Mouse (Mus musculus): Measurements from ENCODE around the gene Tmem259. TPM values are rescaled to one million over a fixed set of nuclear protein-coding genes. Genes with fewer than 3 reads are reported as not detected.

Tmem259 gene
- polyA plus RNA-seq, 1 experiment from 2014 or later, result 23.4 TPM

DNA sequence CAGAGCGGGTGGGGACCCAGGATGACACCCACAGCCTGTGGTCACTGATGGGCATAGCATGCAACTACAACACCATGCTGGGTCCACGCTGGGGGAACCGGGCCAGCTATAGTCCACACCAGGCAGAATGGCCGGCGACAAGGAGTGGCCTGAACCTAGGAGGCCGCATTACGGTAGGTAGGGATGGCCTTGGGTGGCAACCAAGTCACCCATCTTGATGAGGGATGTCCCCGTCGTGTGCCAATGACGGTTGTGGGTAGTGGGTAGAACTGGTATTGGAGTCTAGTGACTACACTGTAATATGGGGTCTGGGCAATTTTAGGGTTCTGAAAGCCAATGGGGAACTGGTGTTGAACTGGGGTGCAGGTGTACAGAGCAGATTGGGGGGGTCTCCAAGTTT, 32.8 kb upstream of the Tmem259 start:
- peaks cover 32% of the 10 kb centered on the region for H3K27me3 ChIP-seq (ENCODE audit: insufficient read depth, low read length)
- H3K4me1 ChIP-seq (ENCODE audit: insufficient read depth), result no peaks in the 10 kb centered on the region; the same call in none of the 2 replicates
- no peak for DNase-seq
- WGBS, result 92% methylated on average over 10 of the region's 10 CpGs
- ATAC-seq (ENCODE audit: insufficient read depth), result no peak
- H3K4me2 ChIP-seq, result peak overlapping the region; percentile 21; the same call in 1 of the 2 replicates
- no peaks in the 10 kb centered on the region for H3K9me3 ChIP-seq (ENCODE audit: low read depth, low read length)
- H3K9ac ChIP-seq, result no peak overlapping the region
- H3K4me3 ChIP-seq (ENCODE audit: low read depth, low read length), result peak overlapping the region; percentile 16; the same call in 1 of the 2 replicates
- H3K27ac ChIP-seq (ENCODE audit: low read depth), result no peak overlapping the region
- H3K36me3 ChIP-seq (ENCODE audit: insufficient read depth), result peaks cover 6% of the 10 kb centered on the region; the same call in 1 of the 2 replicates
- no peak for TF ChIP-seq CTCF (IDR thresholded peaks at IDR 0.05; ENCODE audit: low read depth)

DNA sequence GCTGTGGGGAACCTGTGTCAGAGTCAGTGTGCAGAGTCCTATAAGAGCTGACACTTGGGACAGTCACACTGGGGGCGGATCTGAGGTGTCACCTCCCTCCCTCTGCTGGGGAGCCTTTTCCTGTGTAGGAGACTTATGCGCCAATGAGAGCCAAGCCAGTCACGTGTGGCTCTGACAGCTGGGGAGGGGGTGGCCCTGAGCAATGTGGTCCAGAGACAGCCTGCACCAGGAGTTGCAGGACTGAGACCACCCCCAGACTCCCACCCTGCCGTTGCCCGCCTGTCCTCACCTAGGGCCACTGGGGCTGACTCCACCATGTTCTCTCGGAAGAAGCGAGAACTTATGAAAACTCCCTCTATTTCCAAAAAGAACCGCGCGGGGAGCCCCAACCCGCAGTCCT, 32.4 kb upstream of the Tmem259 start, which contains the start of gene Arhgap45:
Gene Arhgap45 (plus strand): TSS at position 143 of the 400 bp plus-strand sequence.
- DNase-seq (peak; percentile 25), ATAC-seq (ENCODE audit: insufficient read depth) (no peak)
- Histone ChIP-seq H3K27me3 (ENCODE audit: insufficient read depth, low read length) (peaks cover 34% of the 10 kb centered on the region), H3K4me3 (ENCODE audit: low read depth, low read length) (peak within 1 kb of the TSS; percentile 16; the same call in 1 of the 2 replicates), H3K36me3 (ENCODE audit: insufficient read depth) (0 out of 2 replicates have a peak, but pooled peaks cover 4% of the 10 kb centered on the region), H3K27ac (ENCODE audit: low read depth) (no peak within 1 kb of the TSS), H3K4me1 (ENCODE audit: insufficient read depth) (no peaks in the 10 kb centered on the region; the same call in none of the 2 replicates), H3K9me3 (ENCODE audit: low read depth, low read length) (no peaks in the 10 kb centered on the region), H3K4me2 (peak within 1 kb of the TSS; percentile 21; the same call in 1 of the 2 replicates), H3K9ac (no peak within 1 kb of the TSS)
- no peak for TF ChIP-seq CTCF (IDR thresholded peaks at IDR 0.05; ENCODE audit: low read depth)
- 66% methylated on average over 11 of the region's 11 CpGs for WGBS

DNA sequence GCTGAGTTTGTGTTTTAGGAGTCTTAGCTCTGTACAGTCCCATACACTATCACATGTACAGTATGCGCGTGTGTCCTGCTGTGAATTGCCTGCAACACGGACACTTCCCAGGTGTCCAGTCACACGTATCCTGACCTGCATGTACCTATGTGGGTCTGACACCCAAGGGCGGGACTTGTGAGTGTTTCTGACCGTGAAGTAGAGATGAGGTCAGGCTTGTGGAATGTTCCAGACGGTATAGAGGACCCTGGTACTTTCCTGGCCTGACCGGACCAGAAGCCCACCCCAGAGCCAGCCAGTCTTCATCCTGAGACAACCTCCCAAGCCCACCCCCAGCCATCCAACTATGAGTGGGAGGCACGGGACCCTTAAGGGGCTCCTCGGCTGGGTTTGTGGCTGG, 31.5 kb upstream of the Tmem259 start:
- H3K27me3 ChIP-seq (ENCODE audit: insufficient read depth, low read length), result peaks cover 34% of the 10 kb centered on the region
- H3K27ac ChIP-seq (ENCODE audit: low read depth), result no peak overlapping the region
- no peak for DNase-seq
- ATAC-seq (ENCODE audit: insufficient read depth), result no peak
- H3K4me3 ChIP-seq (ENCODE audit: low read depth, low read length), result no peak overlapping the region
- H3K36me3 ChIP-seq (ENCODE audit: insufficient read depth), result 0 out of 2 replicates have a peak, but pooled peaks cover 3% of the 10 kb centered on the region
- no peak overlapping the region for H3K4me2 ChIP-seq
- H3K9ac ChIP-seq, result no peak overlapping the region
- WGBS, result 62% methylated on average over 10 of the region's 10 CpGs
- no peak for TF ChIP-seq CTCF (IDR thresholded peaks at IDR 0.05; ENCODE audit: low read depth)
- peaks cover 4% of the 10 kb centered on the region; the same call in 1 of the 2 replicates for H3K9me3 ChIP-seq (ENCODE audit: low read depth, low read length)
- H3K4me1 ChIP-seq (ENCODE audit: insufficient read depth), result no peaks in the 10 kb centered on the region; the same call in none of the 2 replicates

DNA sequence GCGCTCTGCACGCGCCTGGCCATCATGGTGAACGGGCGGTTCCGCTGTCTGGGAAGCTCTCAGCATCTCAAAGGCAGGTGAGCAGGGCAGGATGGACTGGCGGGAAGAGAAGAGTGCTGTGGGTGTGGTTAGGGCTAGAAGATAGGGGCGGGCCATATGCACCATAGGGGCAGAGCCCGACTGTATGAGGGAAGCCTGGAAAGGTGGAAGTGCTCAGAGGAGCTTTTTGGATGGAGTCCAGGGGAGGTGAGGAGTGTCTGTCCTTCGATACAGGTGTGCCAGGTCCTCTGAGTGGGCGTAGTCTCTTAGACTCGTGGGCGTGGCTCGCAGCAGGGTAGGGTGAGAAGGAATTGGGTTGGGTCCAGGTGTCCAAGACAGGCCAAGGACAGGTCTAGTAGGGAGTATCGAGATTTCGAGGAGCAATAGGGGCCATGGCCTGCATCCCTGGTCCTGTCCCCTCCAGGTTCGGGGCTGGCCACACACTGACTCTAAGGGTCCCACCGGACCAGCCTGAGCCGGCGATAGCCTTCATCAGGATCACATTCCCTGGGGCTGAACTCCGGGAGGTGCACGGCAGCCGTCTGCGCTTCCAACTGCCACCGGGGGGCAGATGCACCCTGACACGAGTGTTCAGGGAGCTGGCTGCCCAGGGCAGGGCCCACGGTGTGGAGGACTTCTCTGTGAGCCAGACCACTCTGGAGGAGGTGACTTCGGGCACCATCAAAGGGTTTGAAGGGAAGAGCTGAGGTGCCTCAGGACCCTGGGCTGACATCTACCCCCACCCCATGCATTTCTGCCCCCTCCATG, 30.6 kb upstream of the Tmem259 start:
- peak; percentile 48 for TF ChIP-seq CTCF (IDR thresholded peaks at IDR 0.05; ENCODE audit: low read depth)
- Histone ChIP-seq H3K4me3 (ENCODE audit: low read depth, low read length) (peak overlapping the region; percentile 2; the same call in 1 of the 2 replicates), H3K9me3 (ENCODE audit: low read depth, low read length) (peaks cover 9% of the 10 kb centered on the region; the same call in 1 of the 2 replicates), H3K4me2 (0 out of 2 replicates have a peak overlapping the region, but pooled peaks have one; percentile 3), H3K27ac (ENCODE audit: low read depth) (no peak overlapping the region), H3K27me3 (ENCODE audit: insufficient read depth, low read length) (peaks cover 34% of the 10 kb centered on the region), H3K9ac (no peak overlapping the region; the same call in 1 of the 2 replicates), H3K36me3 (ENCODE audit: insufficient read depth) (0 out of 2 replicates have a peak, but pooled peaks cover 7% of the 10 kb centered on the region), H3K4me1 (ENCODE audit: insufficient read depth) (no peaks in the 10 kb centered on the region; the same call in none of the 2 replicates)
- ATAC-seq (ENCODE audit: insufficient read depth) (no peak), DNase-seq (peak; percentile 37)
- 15% methylated on average over 28 of the region's 28 CpGs for WGBS

DNA sequence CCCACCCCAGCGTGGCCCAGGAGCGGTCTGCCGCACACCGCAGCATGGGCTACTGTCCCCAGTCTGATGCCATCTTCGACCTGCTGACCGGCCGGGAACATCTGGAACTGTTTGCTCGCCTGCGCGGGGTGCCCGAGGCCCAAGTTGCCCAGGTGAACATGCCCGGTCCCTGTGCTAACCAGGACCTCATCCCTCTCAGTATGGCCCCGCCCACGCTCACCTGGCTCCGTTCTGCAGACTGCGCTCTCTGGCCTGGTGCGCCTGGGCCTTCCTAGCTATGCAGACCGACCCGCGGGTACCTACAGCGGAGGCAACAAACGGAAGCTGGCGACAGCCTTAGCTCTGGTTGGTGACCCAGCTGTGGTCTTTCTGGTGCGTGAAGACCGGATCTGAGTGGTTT, 29.5 kb upstream of the Tmem259 start:
- ATAC-seq (ENCODE audit: insufficient read depth) (no peak), DNase-seq (no peak)
- H3K27ac ChIP-seq (ENCODE audit: low read depth), result no peak overlapping the region
- peaks cover 9% of the 10 kb centered on the region; the same call in 1 of the 2 replicates for H3K9me3 ChIP-seq (ENCODE audit: low read depth, low read length)
- no peak overlapping the region for H3K4me3 ChIP-seq (ENCODE audit: low read depth, low read length)
- H3K9ac ChIP-seq, result no peak overlapping the region
- no peak for TF ChIP-seq CTCF (IDR thresholded peaks at IDR 0.05; ENCODE audit: low read depth)
- H3K36me3 ChIP-seq (ENCODE audit: insufficient read depth), result 0 out of 2 replicates have a peak, but pooled peaks cover 7% of the 10 kb centered on the region
- H3K4me2 ChIP-seq, result no peak overlapping the region
- no peaks in the 10 kb centered on the region; the same call in none of the 2 replicates for H3K4me1 ChIP-seq (ENCODE audit: insufficient read depth)
- peaks cover 34% of the 10 kb centered on the region for H3K27me3 ChIP-seq (ENCODE audit: insufficient read depth, low read length)
- 33% methylated on average over 25 of the region's 25 CpGs for WGBS

DNA sequence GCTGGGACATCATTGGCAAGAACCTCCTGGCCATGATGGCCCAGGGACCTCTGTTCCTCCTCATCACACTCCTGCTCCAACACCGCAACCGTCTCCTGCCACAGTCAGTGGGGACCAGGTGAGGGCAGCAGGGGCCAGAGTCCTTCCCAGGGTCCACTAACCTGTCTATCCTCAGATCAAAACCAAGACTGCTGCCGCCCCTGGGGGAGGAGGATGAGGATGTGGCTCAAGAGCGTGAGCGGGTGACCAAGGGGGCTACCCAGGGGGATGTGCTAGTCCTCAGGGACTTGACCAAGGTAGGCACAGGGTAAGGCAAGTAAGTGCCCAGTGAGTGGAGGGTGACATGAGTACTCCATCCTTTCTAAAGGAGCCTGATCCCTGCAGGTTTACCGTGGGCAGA, 27.6 kb upstream of the Tmem259 start:
- H3K4me3 ChIP-seq (ENCODE audit: low read depth, low read length), result no peak overlapping the region
- no peak overlapping the region for H3K9ac ChIP-seq
- H3K4me2 ChIP-seq, result no peak overlapping the region
- no peak for TF ChIP-seq CTCF (IDR thresholded peaks at IDR 0.05; ENCODE audit: low read depth)
- H3K27ac ChIP-seq (ENCODE audit: low read depth), result no peak overlapping the region
- DNase-seq (no peak), ATAC-seq (ENCODE audit: insufficient read depth) (no peak)
- no peaks in the 10 kb centered on the region; the same call in none of the 2 replicates for H3K4me1 ChIP-seq (ENCODE audit: insufficient read depth)
- H3K27me3 ChIP-seq (ENCODE audit: insufficient read depth, low read length), result peaks cover 34% of the 10 kb centered on the region
- H3K36me3 ChIP-seq (ENCODE audit: insufficient read depth), result 0 out of 2 replicates have a peak, but pooled peaks cover 7% of the 10 kb centered on the region
- 88% methylated on average over 6 of the region's 6 CpGs for WGBS
- peaks cover 9% of the 10 kb centered on the region; the same call in 1 of the 2 replicates for H3K9me3 ChIP-seq (ENCODE audit: low read depth, low read length)

DNA sequence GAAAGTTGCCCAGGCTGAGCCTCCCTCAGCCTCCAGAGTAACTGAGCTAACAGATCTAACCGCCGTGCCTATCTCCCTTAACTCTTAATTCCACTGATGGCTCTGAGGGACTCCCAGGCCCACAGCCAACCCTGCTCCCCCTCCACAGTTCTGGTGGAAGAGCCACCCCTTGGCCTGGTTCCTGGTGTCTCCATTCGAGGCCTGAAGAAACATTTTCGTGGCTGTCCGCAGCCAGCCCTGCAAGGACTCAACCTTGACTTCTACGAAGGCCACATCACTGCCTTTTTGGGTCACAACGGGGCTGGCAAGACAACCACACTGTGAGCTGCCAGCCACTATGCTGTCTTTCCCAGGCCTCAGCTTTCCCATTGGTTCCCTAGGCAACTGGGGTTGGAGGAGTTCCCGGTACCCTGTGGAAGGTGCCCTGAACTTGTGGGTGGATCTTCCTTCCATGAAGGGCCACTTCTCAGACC, 20.1 kb upstream of the Tmem259 start:
- no peak for TF ChIP-seq CTCF (IDR thresholded peaks at IDR 0.05; ENCODE audit: low read depth)
- WGBS, result 78% methylated on average over 8 of the region's 8 CpGs
- Histone ChIP-seq H3K9me3 (ENCODE audit: low read depth, low read length) (no peaks in the 10 kb centered on the region), H3K36me3 (ENCODE audit: insufficient read depth) (no peaks in the 10 kb centered on the region), H3K9ac (no peak overlapping the region), H3K4me1 (ENCODE audit: insufficient read depth) (no peaks in the 10 kb centered on the region), H3K4me2 (no peak overlapping the region), H3K27ac (ENCODE audit: low read depth) (no peak overlapping the region), H3K4me3 (ENCODE audit: low read depth, low read length) (no peak overlapping the region), H3K27me3 (ENCODE audit: insufficient read depth, low read length) (peaks cover 10% of the 10 kb centered on the region; the same call in 1 of the 2 replicates)
- ATAC-seq (ENCODE audit: insufficient read depth), result no peak
- DNase-seq, result no peak
